In genomic region chr7:133088830-133089261, GRCm38 (mm10) we compare ENCODE assay signal across 8 mouse cellular contexts. TPM values are rescaled to one million over a fixed set of nuclear protein-coding genes. Genes with fewer than 3 reads are reported as not detected.
DNase-seq lines count a peak whose midpoint lies in the region; ATAC-seq and TF ChIP-seq lines count a peak whose summit lies in the region.

No protein-coding gene starts in this region.

- no peak for ATAC-seq in forebrain, embryonic 11.5 days (replicated peaks; ENCODE audit: low FRiP score)
- no peak; the same call in 1 of the 2 replicates for ATAC-seq in kidney, embryonic 15.5 days (replicated peaks; ENCODE audit: low FRiP score)
- ATAC-seq in limb, embryonic 14.5 days (ENCODE audit: low FRiP score, low read depth), result peak; percentile 30; the same call in 1 of the 2 replicates
- ATAC-seq in megakaryocyte progenitor cell, adult 5-6 weeks (replicated peaks; ENCODE audit: poor library complexity), result no peak

- no peak for TF ChIP-seq EP300 in heart, adult 2 months (IDR thresholded peaks at IDR 0.05; ENCODE audit: insufficient read depth, low read depth, low read length)

- intact Hi-C loops in heart, adult 2 months (cut with DNase I), result loop anchor here (5.0 kb wide), 1 partner anchor 33 kb away; the partner anchor contains the start of genes Ctbp2 and Fgfr2

- H3K9me3 ChIP-seq in forebrain, embryonic 10.5 days, result no peaks in the 10 kb centered on the region
- no peaks in the 10 kb centered on the region for H3K9me3 ChIP-seq in forebrain, embryonic 11.5 days (ENCODE audit: control insufficient read depth, low read length)
- H3K9me3 ChIP-seq in kidney, embryonic 15.5 days (replicated peaks), result no peaks in the 10 kb centered on the region
- no peaks in the 10 kb centered on the region for H3K9me3 ChIP-seq in limb, embryonic 14.5 days (ENCODE audit: control insufficient read depth, low read length)

- H3K4me3 ChIP-seq in forebrain, embryonic 10.5 days, result no peak overlapping the region
- no peak overlapping the region for H3K4me3 ChIP-seq in forebrain, embryonic 11.5 days (ENCODE audit: low read depth, low read length)
- H3K4me3 ChIP-seq in heart, adult 2 months, result peak overlapping the region; percentile 26
- H3K4me3 ChIP-seq in kidney, embryonic 15.5 days (replicated peaks), result no peak overlapping the region
- H3K4me3 ChIP-seq in limb, embryonic 14.5 days (replicated peaks; ENCODE audit: low read length), result no peak overlapping the region

- peaks cover 40% of the 10 kb centered on the region for H3K36me3 ChIP-seq in forebrain, embryonic 10.5 days (replicated peaks)
- H3K36me3 ChIP-seq in forebrain, embryonic 11.5 days (ENCODE audit: control insufficient read depth, insufficient read depth, low read length), result no peaks in the 10 kb centered on the region
- H3K36me3 ChIP-seq in heart, adult 2 months (ENCODE audit: control insufficient read depth, insufficient read depth, low read length), result peaks cover 8% of the 10 kb centered on the region; the same call in 1 of the 2 replicates
- H3K36me3 ChIP-seq in kidney, embryonic 15.5 days, result peaks cover under 1% of the 10 kb centered on the region; the same call in 1 of the 2 replicates
- H3K36me3 ChIP-seq in limb, embryonic 14.5 days (ENCODE audit: control insufficient read depth, insufficient read depth, low read length), result no peaks in the 10 kb centered on the region

- no peak for DNase-seq in forebrain, embryonic 10.5 days (ENCODE audit: extremely low spot score, low spot score)
- DNase-seq in forebrain, embryonic 11.5 days (ENCODE audit: low spot score), result no peak
- DNase-seq in cerebellum, postnatal 14 days, result peak; percentile 85 to 86
- DNase-seq in heart, adult 2 months, result peak; percentile 76 to 77
- peak; percentile 48 for DNase-seq in limb, embryonic 14.5 days (ENCODE audit: low spot score)
- peak; percentile 48 for DNase-seq in ovary, postnatal 14 days (ENCODE audit: low spot score)

- no peaks in the 10 kb centered on the region for H3K27me3 ChIP-seq in forebrain, embryonic 10.5 days (ENCODE audit: poor library complexity, severe bottlenecking)
- H3K27me3 ChIP-seq in forebrain, embryonic 11.5 days (ENCODE audit: control insufficient read depth, insufficient read depth, low read length), result no peaks in the 10 kb centered on the region
- no peaks in the 10 kb centered on the region for H3K27me3 ChIP-seq in heart, adult 2 months (ENCODE audit: control insufficient read depth, insufficient read depth, low read length)
- no peaks in the 10 kb centered on the region for H3K27me3 ChIP-seq in kidney, embryonic 15.5 days
- no peaks in the 10 kb centered on the region for H3K27me3 ChIP-seq in limb, embryonic 14.5 days (ENCODE audit: control insufficient read depth, insufficient read depth, low read length)

- H3K9ac ChIP-seq in forebrain, embryonic 11.5 days (ENCODE audit: low read length), result no peak overlapping the region
- H3K9ac ChIP-seq in heart, adult 2 months (ENCODE audit: low read depth, low read length), result peak overlapping the region; percentile 55
- no peak overlapping the region for H3K9ac ChIP-seq in kidney, embryonic 15.5 days
- H3K9ac ChIP-seq in limb, embryonic 14.5 days (ENCODE audit: low read depth, low read length, severe bottlenecking), result no peak overlapping the region

- TF ChIP-seq CTCF in heart, adult 2 months (IDR thresholded peaks at IDR 0.05), result no peak

- no peak overlapping the region for H3K4me2 ChIP-seq in forebrain, embryonic 11.5 days (ENCODE audit: low read depth, low read length, severe bottlenecking)
- no peak overlapping the region for H3K4me2 ChIP-seq in kidney, embryonic 15.5 days
- no peak overlapping the region for H3K4me2 ChIP-seq in limb, embryonic 14.5 days (replicated peaks; ENCODE audit: low read depth, low read length, severe bottlenecking)

- H3K27ac ChIP-seq in forebrain, embryonic 10.5 days, result peak overlapping the region; percentile 58
- H3K27ac ChIP-seq in forebrain, embryonic 11.5 days (ENCODE audit: low read depth, low read length), result no peak overlapping the region
- peak overlapping the region; percentile 73 for H3K27ac ChIP-seq in heart, adult 2 months
- peak overlapping the region; percentile 66 for H3K27ac ChIP-seq in kidney, embryonic 15.5 days
- 0 out of 2 replicates have a peak overlapping the region, but pooled peaks have one; percentile 50 for H3K27ac ChIP-seq in limb, embryonic 14.5 days (replicated peaks; ENCODE audit: low read depth, low read length)

- no peak for TF ChIP-seq POLR2A in heart, adult 2 months (IDR thresholded peaks at IDR 0.05; ENCODE audit: insufficient read depth, low read depth, low read length)
- no peak for TF ChIP-seq POLR2A in limb, embryonic 14.5 days (IDR thresholded peaks at IDR 0.05; ENCODE audit: borderline replicate concordance, extremely low read depth, insufficient read depth, insufficient read length)

- H3K4me1 ChIP-seq in forebrain, embryonic 10.5 days, result peaks cover 35% of the 10 kb centered on the region
- H3K4me1 ChIP-seq in forebrain, embryonic 11.5 days (replicated peaks; ENCODE audit: control insufficient read depth, insufficient read depth, low read length), result peaks cover 4% of the 10 kb centered on the region; the same call in 1 of the 2 replicates
- H3K4me1 ChIP-seq in heart, adult 2 months (ENCODE audit: control insufficient read depth, insufficient read depth, low read length), result peaks cover 18% of the 10 kb centered on the region
- H3K4me1 ChIP-seq in kidney, embryonic 15.5 days, result peaks cover 28% of the 10 kb centered on the region
- H3K4me1 ChIP-seq in limb, embryonic 14.5 days (ENCODE audit: control insufficient read depth, insufficient read depth, low read length), result peaks cover 18% of the 10 kb centered on the region

- 74% methylated on average over 11 of the region's 11 CpGs for WGBS in forebrain, embryonic 10.5 days
- 61% methylated on average over 11 of the region's 11 CpGs for WGBS in forebrain, embryonic 11.5 days
- 6% methylated on average over 11 of the region's 11 CpGs for WGBS in heart, adult 2 months
- WGBS in kidney, embryonic 15.5 days, result 49% methylated on average over 11 of the region's 11 CpGs
- WGBS in limb, embryonic 14.5 days, result 53% methylated on average over 11 of the region's 11 CpGs

- H3K79me2 ChIP-seq in heart, adult 2 months (replicated peaks; ENCODE audit: control insufficient read depth, insufficient read depth, low read length), result peaks cover 15% of the 10 kb centered on the region

RNA-seq across cellular contexts. Expression of gene Fgfr2, which starts 34.3 kb away (rescaled TPM):
- polyA plus RNA-seq in forebrain, embryonic 10.5 days (2016; fragmentation: Nextera tagmentation; extraction: Ambion mirVana), result 55.7 and 61.4 TPM in 2 replicates
- 93.6 and 99.4 TPM in 2 replicates for polyA plus RNA-seq in forebrain, embryonic 11.5 days (2014; fragmentation: Nextera tagmentation; extraction: Ambion mirVana)
- total RNA-seq in heart, adult 2 months (2021), result 1 to 10 TPM; 1.1 to 1.3 TPM
- 2.0 and 2.2 TPM in 2 replicates for polyA plus RNA-seq in heart, adult 2 months (2012; rRNA removed)
- polyA plus RNA-seq in kidney, embryonic 15.5 days (2015; fragmentation: Nextera tagmentation; extraction: Ambion mirVana), result 99.9 and 104 TPM in 2 replicates
- polyA plus RNA-seq in limb, embryonic 14.5 days (2012; rRNA removed), result 133 and 149 TPM in 2 replicates
- 131 and 148 TPM in 2 replicates for polyA plus RNA-seq in limb, embryonic 14.5 days (2014; fragmentation: Nextera tagmentation; extraction: Ambion mirVana)
- total RNA-seq in megakaryocyte progenitor cell, adult 5-6 weeks (2015), result not detected in 2 replicates
- not detected in 2 replicates for total RNA-seq in megakaryocyte progenitor cell, adult 5-6 weeks (2017)

RNA-seq across cellular contexts. Expression of gene Ctbp2, which starts 35.3 kb away (rescaled TPM):
- polyA plus RNA-seq in forebrain, embryonic 10.5 days (2016; fragmentation: Nextera tagmentation; extraction: Ambion mirVana), result 125 and 133 TPM in 2 replicates
- 137 and 150 TPM in 2 replicates for polyA plus RNA-seq in forebrain, embryonic 11.5 days (2014; fragmentation: Nextera tagmentation; extraction: Ambion mirVana)
- total RNA-seq in heart, adult 2 months (2021), result 10 to 100 TPM; 28.1 to 28.3 TPM
- 22.8 and 28.5 TPM in 2 replicates for polyA plus RNA-seq in heart, adult 2 months (2012; rRNA removed)
- 114 and 117 TPM in 2 replicates for polyA plus RNA-seq in kidney, embryonic 15.5 days (2015; fragmentation: Nextera tagmentation; extraction: Ambion mirVana)
- 77.7 and 79.8 TPM in 2 replicates for polyA plus RNA-seq in limb, embryonic 14.5 days (2012; rRNA removed)
- polyA plus RNA-seq in limb, embryonic 14.5 days (2014; fragmentation: Nextera tagmentation; extraction: Ambion mirVana), result 59.2 and 67.8 TPM in 2 replicates
- total RNA-seq in megakaryocyte progenitor cell, adult 5-6 weeks (2015), result 35.0 and 45.0 TPM in 2 replicates
- 40.5 and 44.5 TPM in 2 replicates for total RNA-seq in megakaryocyte progenitor cell, adult 5-6 weeks (2017)

Comparison
In these comparisons a context has a peak if more than half of its experiments do, and no peak if none do; other contexts are left out.
1. DNase-seq: peak in cerebellum, postnatal 14 days (2 of 2), heart, adult 2 months (2 of 2), limb, embryonic 14.5 days (single experiment) and ovary, postnatal 14 days (single experiment); none in forebrain, embryonic 10.5 days (single experiment) and forebrain, embryonic 11.5 days (single experiment).
2. RNA of gene Fgfr2, which starts 34.3 kb away (polyA plus RNA-seq): 131 to 149 TPM in limb, embryonic 14.5 days, 99.9 to 104 TPM in kidney, embryonic 15.5 days, 93.6 to 99.4 TPM in forebrain, embryonic 11.5 days and 55.7 to 61.4 TPM in forebrain, embryonic 10.5 days; 2.0 to 2.2 TPM in heart, adult 2 months; every median in the first group is over 10 times any median in the second.